Mouse (Mus musculus): Measurements from ENCODE around the gene Ciapin1. TPM values are rescaled to one million over a fixed set of nuclear protein-coding genes. Genes with fewer than 3 reads are reported as not detected.

Ciapin1 gene
- total and polyA plus RNA-seq, 2 experiments from 2014 or later, result 62.5 to 144 TPM

DNA sequence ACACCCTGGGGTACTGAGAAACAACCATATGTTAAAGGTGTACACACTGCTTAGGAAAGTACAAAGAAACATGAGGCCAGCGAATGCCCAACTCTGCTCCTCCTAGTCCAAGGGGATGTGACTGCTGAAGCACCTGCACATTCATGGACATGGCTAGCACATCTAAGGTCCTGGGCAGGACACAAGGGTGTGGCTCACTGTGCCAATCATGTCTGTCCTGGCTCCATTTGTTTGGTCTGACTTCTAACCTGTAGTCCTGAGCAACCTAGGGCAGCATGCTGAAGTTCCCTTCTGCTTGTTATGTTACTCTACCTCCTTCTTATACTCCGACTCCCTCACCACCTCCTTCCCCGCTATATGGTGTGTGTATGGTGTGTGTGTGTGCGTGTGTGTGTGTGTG is 43.8 kb downstream of the Ciapin1 start:
- no peaks in the 10 kb centered on the region for H3K36me3 ChIP-seq (ENCODE audit: insufficient read depth, low read length)
- no peak overlapping the region for H3K27ac ChIP-seq
- no peaks in the 10 kb centered on the region for H3K9me3 ChIP-seq (ENCODE audit: low read length)
- no peak overlapping the region for H3K4me3 ChIP-seq (ENCODE audit: low read length)
- no peak overlapping the region for H3K9ac ChIP-seq (replicated peaks; ENCODE audit: low read length)
- ATAC-seq (no peak), DNase-seq (ENCODE audit: low spot score) (no peak)
- H3K4me1 ChIP-seq (ENCODE audit: insufficient read depth, low read length), result no peaks in the 10 kb centered on the region
- TF ChIP-seq CTCF (IDR thresholded peaks at IDR 0.05; ENCODE audit: low read depth), result no peak
- no peak overlapping the region for H3K4me2 ChIP-seq (ENCODE audit: low read depth, low read length)
- no peaks in the 10 kb centered on the region for H3K27me3 ChIP-seq (ENCODE audit: insufficient read depth, low read length)
- 92% methylated on average over 4 of the region's 4 CpGs for WGBS

GRCm38 (mm10) chr8:94789256-94789955 is 48.8 kb downstream of the Ciapin1 start:
- H3K27me3 ChIP-seq (ENCODE audit: insufficient read depth, low read length), result no peaks in the 10 kb centered on the region
- no peak overlapping the region for H3K4me3 ChIP-seq (ENCODE audit: low read length)
- no peak overlapping the region for H3K27ac ChIP-seq
- no peak overlapping the region for H3K9ac ChIP-seq (replicated peaks; ENCODE audit: low read length)
- 59% methylated on average over 10 of the region's 10 CpGs for WGBS
- H3K4me2 ChIP-seq (ENCODE audit: low read depth, low read length), result no peak overlapping the region
- no peaks in the 10 kb centered on the region for H3K9me3 ChIP-seq (ENCODE audit: low read length)
- no peaks in the 10 kb centered on the region for H3K4me1 ChIP-seq (ENCODE audit: insufficient read depth, low read length)
- no peak for TF ChIP-seq CTCF (IDR thresholded peaks at IDR 0.05; ENCODE audit: low read depth)
- no peaks in the 10 kb centered on the region for H3K36me3 ChIP-seq (ENCODE audit: insufficient read depth, low read length)
- DNase-seq (ENCODE audit: low spot score) (no peak), ATAC-seq (no peak)

DNA sequence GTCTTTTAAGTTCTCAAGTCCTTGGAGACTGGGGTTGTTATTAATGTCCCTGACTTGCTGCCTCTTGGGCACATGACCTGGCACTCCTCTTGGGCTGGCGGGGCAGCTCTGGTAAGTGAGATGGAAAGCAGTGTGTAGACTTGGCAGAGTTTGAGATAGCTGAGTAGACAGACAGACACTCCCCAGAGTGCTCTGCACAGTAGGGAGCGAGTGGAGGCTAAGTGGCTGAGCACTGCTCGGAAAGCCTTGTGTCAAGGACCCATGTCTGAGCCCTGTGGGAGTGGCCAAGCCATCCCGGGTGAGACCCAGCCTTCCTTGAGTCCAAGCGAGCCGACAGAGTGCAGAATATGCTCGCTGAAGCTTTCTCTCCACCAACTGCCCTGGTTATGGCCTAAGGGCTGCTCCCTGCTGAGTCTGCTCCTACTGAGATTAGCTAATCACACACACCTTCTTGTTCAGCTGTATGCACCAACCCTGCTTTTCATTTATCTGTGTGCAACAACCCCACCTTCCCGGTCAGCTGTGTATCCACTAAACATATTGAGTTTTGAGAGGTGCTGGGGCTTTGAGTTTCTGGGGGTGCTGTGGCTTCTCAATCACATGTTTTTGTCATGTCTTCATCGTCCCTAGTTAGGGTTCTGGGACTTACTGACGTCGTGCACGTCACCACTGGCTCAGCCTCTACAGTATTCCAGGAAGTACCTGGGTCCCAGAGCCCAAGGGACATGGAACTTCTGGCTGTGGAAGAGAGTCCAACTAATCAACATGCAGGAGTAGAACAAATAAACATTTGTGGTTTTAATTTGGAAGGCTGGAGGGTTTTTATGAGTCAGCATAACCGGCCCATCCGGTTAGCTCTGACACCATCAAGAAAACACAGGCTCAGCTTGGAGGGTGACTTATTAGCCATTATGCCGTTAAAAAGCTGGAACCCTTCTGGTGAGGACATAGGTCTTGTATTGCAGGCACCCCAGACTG is 50.3 kb downstream of the Ciapin1 start:
- Histone ChIP-seq H3K4me2 (ENCODE audit: low read depth, low read length) (no peak overlapping the region), H3K9ac (replicated peaks; ENCODE audit: low read length) (no peak overlapping the region), H3K27ac (no peak overlapping the region), H3K4me3 (ENCODE audit: low read length) (no peak overlapping the region), H3K36me3 (ENCODE audit: insufficient read depth, low read length) (no peaks in the 10 kb centered on the region), H3K27me3 (ENCODE audit: insufficient read depth, low read length) (no peaks in the 10 kb centered on the region), H3K4me1 (ENCODE audit: insufficient read depth, low read length) (no peaks in the 10 kb centered on the region), H3K9me3 (ENCODE audit: low read length) (no peaks in the 10 kb centered on the region)
- no peak for DNase-seq (ENCODE audit: low spot score)
- no peak for ATAC-seq
- 64% methylated on average over 15 of the region's 15 CpGs for WGBS
- TF ChIP-seq CTCF (IDR thresholded peaks at IDR 0.05; ENCODE audit: low read depth), result no peak

DNA sequence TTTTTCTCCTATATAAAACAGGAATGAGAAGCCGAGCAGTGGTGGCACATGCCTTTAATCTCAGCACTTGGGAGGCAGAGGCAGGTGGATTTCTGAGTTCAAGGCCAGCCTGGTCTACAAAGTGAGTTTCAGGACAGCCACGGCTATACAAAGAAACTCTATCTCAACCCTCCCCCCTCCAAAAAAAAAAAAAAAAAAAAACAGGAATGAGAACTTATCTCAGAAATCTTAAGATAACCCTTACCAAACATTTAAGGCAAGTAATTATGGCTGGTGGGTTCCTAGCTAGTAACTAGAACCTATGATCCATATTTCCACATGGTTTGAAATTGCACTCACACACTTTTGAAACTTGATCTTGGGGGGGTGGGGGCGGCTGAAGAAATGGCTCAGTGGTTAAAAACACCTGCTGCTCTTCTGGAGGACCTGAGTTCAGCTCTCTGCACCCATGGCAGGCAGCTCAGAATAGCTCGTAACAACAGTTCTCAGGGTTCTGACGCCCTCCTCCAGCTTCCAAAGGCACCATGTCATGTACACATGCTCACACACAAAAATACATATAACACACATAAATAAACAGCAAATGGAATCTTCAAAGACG is 52.1 kb downstream of the Ciapin1 start:
- H3K27me3 ChIP-seq (ENCODE audit: insufficient read depth, low read length), result no peaks in the 10 kb centered on the region
- H3K9ac ChIP-seq (replicated peaks; ENCODE audit: low read length), result no peak overlapping the region
- 77% methylated on average over 6 of the region's 6 CpGs for WGBS
- no peaks in the 10 kb centered on the region for H3K4me1 ChIP-seq (ENCODE audit: insufficient read depth, low read length)
- H3K9me3 ChIP-seq (ENCODE audit: low read length), result no peaks in the 10 kb centered on the region
- H3K27ac ChIP-seq, result no peak overlapping the region
- H3K4me3 ChIP-seq (ENCODE audit: low read length), result no peak overlapping the region
- no peak overlapping the region for H3K4me2 ChIP-seq (ENCODE audit: low read depth, low read length)
- DNase-seq (ENCODE audit: low spot score) (no peak), ATAC-seq (no peak)
- TF ChIP-seq CTCF (IDR thresholded peaks at IDR 0.05; ENCODE audit: low read depth), result no peak
- H3K36me3 ChIP-seq (ENCODE audit: insufficient read depth, low read length), result no peaks in the 10 kb centered on the region

DNA sequence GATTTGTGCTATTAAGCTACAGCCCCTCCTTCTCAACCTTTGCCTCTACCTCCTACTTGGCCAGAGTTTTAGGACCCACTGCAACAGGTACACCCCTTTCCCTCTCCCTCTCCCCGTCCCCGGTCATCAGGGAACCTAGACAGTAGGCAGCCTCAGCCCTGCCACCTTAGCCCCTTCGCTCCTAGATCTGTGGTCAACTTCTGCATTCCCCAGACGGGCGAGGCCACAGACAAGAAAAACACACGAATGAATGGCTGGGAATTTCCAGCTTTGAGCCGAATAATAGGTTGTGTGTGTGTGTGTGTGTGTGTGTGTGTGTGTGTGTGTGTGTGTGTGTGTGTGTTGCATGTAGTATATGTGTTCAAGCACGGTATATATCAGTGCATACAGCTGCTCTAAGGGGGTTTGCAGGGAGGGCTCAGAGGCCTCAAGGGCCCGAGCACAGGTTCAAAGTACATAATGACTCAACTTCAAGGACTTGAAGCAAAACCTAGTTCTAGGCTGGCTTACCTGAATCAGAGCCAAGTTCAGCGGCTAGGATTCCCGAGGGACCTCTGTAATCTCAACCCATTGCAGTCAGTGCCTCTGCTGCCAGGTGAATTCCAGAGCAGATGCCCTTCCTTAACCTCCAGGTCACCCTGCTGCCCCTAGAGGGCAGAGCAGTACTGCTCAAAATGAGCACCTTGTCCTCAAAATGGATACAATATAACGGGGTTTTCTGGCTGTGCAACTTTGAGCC is 52.7 kb downstream of the Ciapin1 start:
- no peaks in the 10 kb centered on the region for H3K4me1 ChIP-seq (ENCODE audit: insufficient read depth, low read length)
- H3K9me3 ChIP-seq (ENCODE audit: low read length), result no peaks in the 10 kb centered on the region
- no peak overlapping the region for H3K4me2 ChIP-seq (ENCODE audit: low read depth, low read length)
- no peaks in the 10 kb centered on the region for H3K36me3 ChIP-seq (ENCODE audit: insufficient read depth, low read length)
- no peaks in the 10 kb centered on the region for H3K27me3 ChIP-seq (ENCODE audit: insufficient read depth, low read length)
- 71% methylated on average over 12 of the region's 12 CpGs for WGBS
- no peak overlapping the region for H3K27ac ChIP-seq
- no peak overlapping the region for H3K9ac ChIP-seq (replicated peaks; ENCODE audit: low read length)
- ATAC-seq (no peak), DNase-seq (ENCODE audit: low spot score) (peak; percentile 18)
- peak; percentile 46; the same call in 1 of the 2 replicates for TF ChIP-seq CTCF (IDR thresholded peaks at IDR 0.05; ENCODE audit: low read depth)
- no peak overlapping the region for H3K4me3 ChIP-seq (ENCODE audit: low read length)

GRCm38 (mm10) chr8:94783890-94784289 is 54.3 kb downstream of the Ciapin1 start:
- WGBS, result 83% methylated on average over 4 of the region's 4 CpGs
- no peaks in the 10 kb centered on the region for H3K36me3 ChIP-seq (ENCODE audit: insufficient read depth, low read length)
- no peak for ATAC-seq

More at GRCm38 (mm10) chr8:94783890-94784289, 54.3 kb downstream of the Ciapin1 start:
- H3K27me3 ChIP-seq (ENCODE audit: insufficient read depth, low read length), result no peaks in the 10 kb centered on the region
- H3K9me3 ChIP-seq (ENCODE audit: low read length), result no peaks in the 10 kb centered on the region
- H3K4me3 ChIP-seq (ENCODE audit: low read length), result no peak overlapping the region
- no peak overlapping the region for H3K4me2 ChIP-seq (ENCODE audit: low read depth, low read length)
- no peak for TF ChIP-seq CTCF (IDR thresholded peaks at IDR 0.05; ENCODE audit: low read depth)
- no peak overlapping the region for H3K27ac ChIP-seq
- no peak for DNase-seq (ENCODE audit: low spot score)
- H3K9ac ChIP-seq (replicated peaks; ENCODE audit: low read length), result no peak overlapping the region
- no peaks in the 10 kb centered on the region for H3K4me1 ChIP-seq (ENCODE audit: insufficient read depth, low read length)
